Mouse (Mus musculus): ENCODE results near the gene Ptprm. TPM values are rescaled to one million over a fixed set of nuclear protein-coding genes. Genes with fewer than 3 reads are reported as not detected.

Gene Ptprm
- total RNA-seq, 2 experiments from 2014 or later = 20.0 to 24.5 TPM

DNA sequence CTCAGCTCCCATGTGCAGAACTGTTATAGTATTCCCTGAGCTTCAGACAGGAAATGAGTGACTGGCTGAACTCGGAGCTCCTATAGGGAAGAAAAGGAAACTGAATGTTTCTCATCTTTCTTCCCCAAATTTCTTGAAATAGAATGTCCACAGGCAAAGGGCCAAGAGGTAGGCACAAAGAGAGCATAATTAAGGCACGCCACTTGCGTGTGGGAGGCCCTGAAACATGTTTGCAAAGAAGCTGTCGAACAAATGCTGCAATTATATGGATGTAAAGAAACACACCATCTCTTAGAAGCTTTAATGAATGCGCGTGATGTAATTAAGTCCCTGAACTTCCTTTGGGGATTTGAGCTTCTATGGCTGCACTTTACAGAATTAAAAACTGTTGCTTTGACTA, 341.0 kb downstream of the Ptprm start:
- no peak for DNase-seq (ENCODE audit: extremely low spot score in 1 of 2, low spot score in 1 of 2)

DNA sequence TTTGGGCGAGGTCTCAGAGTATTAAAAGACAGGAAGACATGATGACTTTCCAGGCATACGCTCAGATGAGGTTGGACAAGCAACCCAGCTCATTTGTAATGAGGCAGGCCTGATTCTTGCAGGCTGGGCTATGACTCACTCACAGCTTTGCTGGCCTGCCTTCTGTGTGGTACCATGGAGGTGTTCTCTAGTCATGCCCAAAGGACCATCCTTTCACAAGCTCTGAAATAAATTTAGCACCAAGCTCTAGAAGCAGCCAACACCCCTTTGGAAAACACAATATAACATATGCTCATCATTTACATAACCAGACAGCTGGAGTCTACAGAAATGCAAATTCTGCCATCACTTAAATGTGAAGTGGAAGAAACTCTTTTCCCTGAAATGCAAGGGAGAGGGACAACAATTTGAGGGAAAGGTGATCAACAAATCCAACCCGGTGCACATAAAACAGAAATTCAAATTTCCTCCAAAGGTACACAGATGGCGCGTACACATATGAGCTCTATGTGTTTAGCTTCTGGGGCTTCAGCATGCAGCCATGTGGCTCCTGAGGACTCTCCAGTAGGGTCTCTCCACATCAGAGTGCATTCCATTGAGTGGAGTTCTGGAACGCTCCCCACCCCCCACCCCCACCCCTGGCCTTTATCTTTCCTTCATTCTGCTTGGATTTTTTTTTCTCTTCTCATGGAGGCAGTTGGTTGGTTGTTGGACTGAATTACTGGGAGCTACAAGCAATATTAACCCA, 342.2 kb downstream of the Ptprm start:
- DNase-seq (ENCODE audit: extremely low spot score in 1 of 2, low spot score in 1 of 2) = peak in 1 of 2 experiments; percentile 12

DNA sequence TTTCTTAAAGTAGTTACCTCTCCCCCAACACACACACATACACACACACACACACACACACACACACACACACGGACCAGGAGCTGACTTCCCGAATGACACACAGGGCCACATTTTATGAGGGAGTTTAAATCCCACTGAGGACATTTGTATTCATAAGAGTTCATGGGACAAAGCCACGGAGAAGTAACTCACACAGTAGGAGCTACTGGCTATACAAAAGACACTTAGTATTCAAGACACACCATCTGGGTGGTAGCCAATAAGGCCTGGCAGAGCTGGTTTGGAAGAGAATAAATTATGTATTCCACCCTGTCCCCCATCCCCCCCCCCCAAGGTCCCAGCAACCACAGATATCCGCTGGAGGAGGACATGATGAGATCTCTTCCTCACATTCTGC, 344.1 kb downstream of the Ptprm start:
- DNase-seq (ENCODE audit: extremely low spot score in 1 of 2, low spot score in 1 of 2) = no peak

- DNase-seq (ENCODE audit: extremely low spot score in 1 of 2, low spot score in 1 of 2) = no peak
These were observed 346.1 kb downstream of the Ptprm start for GRCm38 (mm10) chr17:67008137-67008536.

GRCm38 (mm10) chr17:67006740-67007385, 347.4 kb downstream of the Ptprm start:
- DNase-seq (ENCODE audit: extremely low spot score in 1 of 2, low spot score in 1 of 2) = peak; percentile 55 to 67

GRCm38 (mm10) chr17:66996882-66997281, 357.4 kb downstream of the Ptprm start:
- DNase-seq (ENCODE audit: extremely low spot score in 1 of 2, low spot score in 1 of 2) = no peak

- no peak for DNase-seq (ENCODE audit: extremely low spot score in 1 of 2, low spot score in 1 of 2)
These were observed 358.2 kb downstream of the Ptprm start for GRCm38 (mm10) chr17:66996016-66996415.

GRCm38 (mm10) chr17:66991815-66992214, 362.4 kb downstream of the Ptprm start:
- no peak for DNase-seq (ENCODE audit: extremely low spot score in 1 of 2, low spot score in 1 of 2)

- DNase-seq (ENCODE audit: extremely low spot score in 1 of 2, low spot score in 1 of 2) = no peak
These were observed 363.5 kb downstream of the Ptprm start for GRCm38 (mm10) chr17:66990761-66991160.

DNA sequence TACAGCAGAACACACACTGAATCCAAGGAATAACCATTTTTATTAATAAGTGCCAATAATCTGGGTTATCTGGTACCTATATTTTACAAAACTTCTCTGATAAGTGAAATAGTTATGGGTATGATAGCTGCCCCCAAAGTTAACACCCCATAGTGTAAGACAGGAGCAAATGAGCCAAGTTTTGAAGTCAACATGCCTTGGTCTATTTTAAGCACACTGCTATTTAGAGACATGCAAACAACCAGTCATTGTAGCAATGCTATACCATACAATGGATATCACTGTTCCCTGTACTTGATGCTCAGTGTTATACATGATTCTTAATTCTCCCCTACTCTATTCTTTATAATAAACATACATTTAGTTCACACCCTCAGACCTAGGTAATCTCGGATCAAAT, 366.2 kb downstream of the Ptprm start:
- DNase-seq (ENCODE audit: extremely low spot score in 1 of 2, low spot score in 1 of 2) = no peak

DNA sequence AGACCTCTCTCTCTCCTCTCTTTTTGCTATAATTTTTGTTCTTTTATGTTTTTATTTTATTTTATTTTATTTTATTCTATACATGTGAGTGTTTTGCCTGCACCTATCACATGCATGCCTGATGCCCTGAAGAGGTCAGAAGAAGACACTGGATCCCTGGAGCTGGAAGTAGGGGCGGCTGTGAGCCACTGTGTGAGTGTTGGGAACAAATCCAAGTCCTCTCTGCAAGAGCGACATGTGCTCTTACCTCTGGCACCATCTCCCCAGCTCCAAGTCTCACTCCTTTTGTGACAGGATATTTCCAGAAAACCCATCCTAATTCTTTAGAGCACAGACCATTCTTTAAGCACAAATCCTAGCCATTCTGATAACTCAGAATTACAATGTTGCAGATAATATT, 372.6 kb downstream of the Ptprm start:
- no peak for DNase-seq (ENCODE audit: extremely low spot score in 1 of 2, low spot score in 1 of 2)

DNA sequence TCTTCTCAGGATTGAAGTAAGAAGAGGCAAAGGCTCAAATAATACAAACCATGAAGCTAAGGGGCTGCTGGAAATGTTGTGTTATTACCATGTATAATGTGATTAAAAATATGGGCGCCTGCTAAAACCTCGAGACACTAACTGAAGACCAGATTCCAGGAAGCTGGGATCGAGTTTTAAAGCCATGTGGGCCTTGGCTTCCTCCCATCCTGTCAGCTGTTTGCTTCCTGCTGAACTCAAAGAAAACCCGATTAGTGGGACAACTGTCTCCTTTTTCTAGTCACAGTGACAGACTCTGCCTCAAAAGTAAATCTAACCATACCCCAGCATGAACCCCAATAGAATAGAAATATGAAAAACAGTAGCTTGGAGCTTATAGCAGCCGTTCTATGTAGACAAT, 374.3 kb downstream of the Ptprm start:
- DNase-seq (ENCODE audit: extremely low spot score in 1 of 2, low spot score in 1 of 2) = no peak

- no peak for DNase-seq (ENCODE audit: extremely low spot score in 1 of 2, low spot score in 1 of 2)
These were observed 377.8 kb downstream of the Ptprm start for GRCm38 (mm10) chr17:66976490-66976889.

GRCm38 (mm10) chr17:66972976-66973375, 381.3 kb downstream of the Ptprm start:
- DNase-seq (ENCODE audit: extremely low spot score in 1 of 2, low spot score in 1 of 2) = no peak

DNA sequence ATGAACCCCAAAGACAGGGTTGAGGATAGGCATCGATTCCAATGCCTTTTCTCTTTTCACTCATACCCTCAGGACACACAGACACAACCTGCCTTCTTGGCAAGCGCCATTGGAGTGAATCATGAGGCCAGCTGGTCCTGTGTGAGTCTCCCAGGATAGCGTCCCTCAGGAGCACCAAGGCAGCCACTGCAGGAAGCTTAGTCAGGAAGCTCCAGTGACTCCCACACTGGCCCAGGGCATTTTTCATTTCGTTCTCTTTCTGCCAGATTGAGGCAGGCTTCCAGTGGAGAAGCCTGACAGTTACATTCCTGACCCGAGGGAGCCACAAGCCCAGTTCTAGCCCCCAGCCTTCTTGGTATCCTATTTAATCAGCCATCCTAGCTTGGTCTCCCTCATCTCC, 393.3 kb downstream of the Ptprm start:
- DNase-seq (ENCODE audit: extremely low spot score in 1 of 2, low spot score in 1 of 2) = no peak

DNA sequence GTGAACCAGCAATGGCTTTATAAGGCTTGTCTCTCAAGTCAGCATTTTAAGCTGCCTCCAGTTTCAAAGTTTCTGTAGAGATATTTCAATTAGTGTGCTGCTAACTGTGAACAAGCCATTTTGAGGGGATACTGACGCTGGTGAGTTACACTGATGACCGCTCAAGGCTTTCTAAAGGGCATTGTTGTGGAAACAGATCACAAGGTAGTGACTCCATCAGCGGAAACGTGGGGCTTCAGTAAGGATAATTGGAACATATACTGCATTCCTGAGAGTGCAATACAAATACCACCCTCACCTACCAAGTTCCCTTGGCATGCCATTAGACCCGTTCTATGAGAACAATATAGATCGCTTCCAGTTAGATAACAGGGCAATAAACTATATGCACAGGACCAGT, 393.7 kb downstream of the Ptprm start:
- DNase-seq (ENCODE audit: extremely low spot score in 1 of 2, low spot score in 1 of 2) = no peak

DNA sequence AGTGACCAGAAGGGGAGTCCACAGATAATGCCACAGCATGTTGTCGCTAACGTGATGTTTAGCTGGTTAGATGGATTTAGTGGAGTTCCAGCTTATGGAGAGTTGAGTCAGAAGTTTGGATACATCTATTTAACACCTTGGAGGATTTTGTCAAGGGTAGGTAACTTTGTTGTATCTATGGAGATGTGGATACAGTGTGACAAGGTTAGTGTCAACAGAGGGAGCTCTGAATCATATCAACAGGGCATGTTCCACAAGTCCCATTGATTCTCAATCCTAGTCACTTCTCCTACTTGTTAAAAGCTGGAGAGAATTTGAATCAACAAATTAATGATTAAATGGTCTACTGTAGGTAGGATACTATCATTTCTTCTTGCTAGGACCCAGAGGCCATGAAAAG, 394.4 kb downstream of the Ptprm start:
- DNase-seq (ENCODE audit: extremely low spot score in 1 of 2, low spot score in 1 of 2) = no peak

GRCm38 (mm10) chr17:66958766-66959165, 395.5 kb downstream of the Ptprm start:
- DNase-seq (ENCODE audit: extremely low spot score in 1 of 2, low spot score in 1 of 2) = no peak

GRCm38 (mm10) chr17:66944498-66944897, 409.8 kb downstream of the Ptprm start:
- DNase-seq (ENCODE audit: extremely low spot score in 1 of 2, low spot score in 1 of 2) = no peak

DNA sequence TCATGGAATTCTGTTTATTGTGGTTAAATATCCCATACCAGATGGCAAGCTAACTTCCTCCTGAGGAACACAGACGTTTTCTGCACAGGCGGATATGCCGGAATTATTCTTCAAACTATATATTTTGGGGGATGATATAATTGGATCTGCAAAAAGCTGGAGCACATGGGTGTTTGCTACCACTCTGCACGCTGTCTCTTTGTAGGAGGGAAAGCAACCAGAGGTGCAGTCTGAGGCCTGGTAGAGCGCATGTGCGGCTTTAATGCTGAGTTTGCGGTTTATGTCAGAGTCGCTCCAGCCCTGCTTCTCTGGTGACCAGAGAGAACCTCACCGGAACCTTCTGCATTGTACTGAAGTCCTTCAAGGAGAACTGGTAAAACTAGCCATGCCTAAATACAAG, 410.7 kb downstream of the Ptprm start:
- DNase-seq (ENCODE audit: extremely low spot score in 1 of 2, low spot score in 1 of 2) = peak; percentile 6 to 13

- DNase-seq (ENCODE audit: extremely low spot score in 1 of 2, low spot score in 1 of 2) = no peak
These were observed 428.6 kb downstream of the Ptprm start for GRCm38 (mm10) chr17:66925611-66926010.

DNA sequence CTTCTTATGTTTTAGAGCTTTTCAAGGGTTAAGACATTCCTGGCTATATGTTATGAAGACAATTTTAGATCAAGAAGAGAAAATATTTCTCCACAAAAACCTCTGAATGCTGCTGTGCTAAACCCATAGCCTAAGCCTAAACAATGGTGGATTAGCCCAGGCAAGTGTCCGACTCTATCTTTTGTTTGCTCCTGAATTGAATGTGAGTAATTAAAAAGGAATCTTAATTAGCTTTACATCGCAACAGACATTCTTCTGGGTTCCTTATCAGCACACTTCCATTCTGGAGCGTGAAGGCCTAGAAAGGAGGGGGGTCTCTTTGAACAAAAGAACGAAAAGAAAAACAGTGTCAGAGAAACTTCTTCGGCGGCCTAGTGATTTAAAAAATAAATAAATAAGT, 439.6 kb downstream of the Ptprm start:
- DNase-seq (ENCODE audit: extremely low spot score in 1 of 2, low spot score in 1 of 2) = no peak

Data from layer of hippocampus, postnatal 25 days (tissue).